Mouse (Mus musculus) embryo, embryonic 10.5 days (tissue): Measurements from ENCODE around the gene Dll4.

ENCODE experiments used
- DNase-seq: peaks from one replicate; pipeline ENCODE4 v3.0.0-alpha.2; 2015; ENCODE audit warnings: low spot score

The Dll4 gene

GRCm38 (mm10) chr2:119311544-119311943, 14.0 kb upstream of the Dll4 start:
- no peak for DNase-seq

GRCm38 (mm10) chr2:119312380-119312958, 13.1 kb upstream of the Dll4 start:
- DNase-seq, result no peak

- DNase-seq, result no peak
Measured at GRCm38 (mm10) chr2:119313780-119314479, 11.7 kb upstream of the Dll4 start.

GRCm38 (mm10) chr2:119314742-119315310, 10.8 kb upstream of the Dll4 start:
- DNase-seq, result no peak

GRCm38 (mm10) chr2:119318043-119318710, 7.4 kb upstream of the Dll4 start:
- DNase-seq, result no peak

- DNase-seq, result no peak
Measured at GRCm38 (mm10) chr2:119320571-119320970, 5.0 kb upstream of the Dll4 start.

GRCm38 (mm10) chr2:119321771-119322586, 3.6 kb upstream of the Dll4 start:
- DNase-seq, result peak; percentile 64

GRCm38 (mm10) chr2:119322587-119323300, 2.8 kb upstream of the Dll4 start:
- DNase-seq, result peak; percentile 75

- no peak for DNase-seq
Measured at GRCm38 (mm10) chr2:119323866-119324575, 1.6 kb upstream of the Dll4 start.

- peak; percentile 32 for DNase-seq
Measured at GRCm38 (mm10) chr2:119324576-119325318, 837 bp upstream of the Dll4 start.

GRCm38 (mm10) chr2:119326161-119327101, 847 bp downstream of the Dll4 start:
- DNase-seq, result peak; percentile 34

- DNase-seq, result peak; percentile 66
Measured at GRCm38 (mm10) chr2:119327102-119327480, 1.5 kb downstream of the Dll4 start.

- no peak for DNase-seq
Measured at GRCm38 (mm10) chr2:119327942-119328526, 2.5 kb downstream of the Dll4 start.

GRCm38 (mm10) chr2:119328546-119328945, 3.0 kb downstream of the Dll4 start:
- DNase-seq, result no peak

GRCm38 (mm10) chr2:119329123-119329817, 3.7 kb downstream of the Dll4 start:
- DNase-seq, result no peak

GRCm38 (mm10) chr2:119330795-119331194, 5.2 kb downstream of the Dll4 start:
- no peak for DNase-seq

- DNase-seq, result no peak
Measured at GRCm38 (mm10) chr2:119332177-119332661, 6.6 kb downstream of the Dll4 start.

GRCm38 (mm10) chr2:119334135-119334534, 8.6 kb downstream of the Dll4 start:
- DNase-seq, result no peak
